Mouse (Mus musculus) layer of hippocampus, adult 11-12 months (tissue): Measurements from ENCODE around the gene Prmt8.

Experiments used
- DNase-seq: peaks from one replicate; pipeline ENCODE4 v3.0.0; 2022; ENCODE audit warnings: low spot score

Prmt8 gene

GRCm38 (mm10) chr6:127661717-127662292 is 107.5 kb downstream of the Prmt8 start:
- DNase-seq = no peak

GRCm38 (mm10) chr6:127659966-127660365 is 109.3 kb downstream of the Prmt8 start:
- DNase-seq = no peak

DNA sequence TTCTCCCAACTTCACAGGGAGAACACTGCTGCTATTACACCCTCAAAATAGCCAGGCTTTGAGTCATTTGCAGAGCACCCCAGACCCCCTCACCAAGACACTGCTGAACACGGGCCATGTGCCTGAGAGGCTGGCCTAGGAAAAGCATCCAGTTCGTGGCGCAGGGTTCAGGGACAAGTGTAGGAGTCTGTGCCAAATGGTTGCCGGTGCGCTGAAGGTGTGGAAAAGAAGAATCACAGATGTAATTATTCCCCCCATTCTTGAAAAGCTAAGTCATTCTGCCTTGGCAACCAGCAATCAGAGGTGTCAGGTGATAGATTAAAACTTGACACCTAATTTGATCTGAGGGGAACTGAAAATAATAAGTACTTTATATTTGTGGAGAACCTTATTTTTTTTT is 109.8 kb downstream of the Prmt8 start:
- no peak for DNase-seq

DNA sequence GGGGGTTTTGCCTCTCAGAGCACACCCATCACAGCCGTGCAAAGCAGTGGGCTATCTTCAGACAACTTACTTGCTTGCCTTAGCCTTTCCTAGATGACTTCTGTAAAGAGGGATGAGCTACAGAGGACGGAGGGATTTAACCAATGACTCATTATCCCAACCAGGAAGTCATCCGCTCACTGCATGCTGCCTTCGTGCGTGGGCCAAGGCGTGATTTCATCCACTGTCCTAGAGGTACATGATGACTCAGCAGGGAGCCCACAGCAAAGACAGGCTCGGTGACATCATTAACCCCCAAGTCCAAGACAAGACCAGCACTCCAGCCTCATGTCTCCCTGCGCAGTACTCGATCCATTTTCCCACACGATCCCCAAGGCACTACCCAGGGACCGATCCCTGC is 112.1 kb downstream of the Prmt8 start:
- DNase-seq = no peak

- no peak for DNase-seq
Measured at GRCm38 (mm10) chr6:127655988-127656387, 113.3 kb downstream of the Prmt8 start.

DNA sequence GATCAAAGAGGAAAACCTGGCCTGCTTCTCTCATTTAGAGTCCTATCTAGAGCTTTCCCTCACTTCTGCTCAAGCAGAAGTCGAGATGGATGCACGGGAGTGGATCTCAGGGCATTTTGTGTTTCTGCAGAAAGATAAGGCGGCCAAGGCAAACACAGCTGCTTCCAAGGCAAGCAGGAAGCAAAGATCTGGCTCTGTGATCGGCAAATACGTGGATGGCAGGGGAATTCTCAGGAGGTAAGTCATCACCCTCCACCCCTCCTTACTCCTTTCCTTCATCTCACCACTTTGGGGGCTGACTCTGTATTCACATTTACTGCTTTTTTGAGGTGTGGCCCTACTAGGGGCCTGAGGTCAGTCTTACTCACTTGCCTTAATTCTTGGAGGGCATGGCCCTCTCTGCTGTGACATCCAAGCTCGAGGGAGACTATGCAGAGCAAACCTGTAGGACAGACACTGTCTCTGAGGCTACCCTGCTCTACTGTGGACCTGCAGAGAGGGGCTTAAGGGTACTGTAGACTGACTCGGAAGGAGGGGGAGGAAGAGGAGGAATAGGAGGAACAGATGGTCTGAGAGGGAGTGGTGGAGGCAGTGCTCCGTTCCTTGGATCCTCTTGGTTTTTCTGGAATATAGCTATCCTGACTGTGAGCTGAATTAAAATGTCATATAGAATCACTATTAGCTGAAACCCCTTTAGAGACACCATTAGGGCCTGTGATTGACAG is 128.0 kb downstream of the Prmt8 start:
- DNase-seq = no peak
